Mouse (Mus musculus): ENCODE measurements around the gene Ppm1g. TPM values are rescaled to one million over a fixed set of nuclear protein-coding genes. Genes with fewer than 3 reads are reported as not detected.

Ppm1g gene
- polyA plus RNA-seq, 1 experiment from 2014 or later, result 56.9 TPM

GRCm38 (mm10) chr5:31200327-31200768 lies 20.1 kb downstream of the Ppm1g start:
- no peaks in the 10 kb centered on the region for H3K27me3 ChIP-seq (ENCODE audit: insufficient read depth, low read length)
- peaks cover 78% of the 10 kb centered on the region for H3K36me3 ChIP-seq (replicated peaks; ENCODE audit: insufficient read depth, low read length)
- 0 out of 2 replicates have a peak overlapping the region, but pooled peaks have one; percentile 76 for H3K27ac ChIP-seq (ENCODE audit: low read depth)
- peaks cover 3% of the 10 kb centered on the region; the same call in 1 of the 2 replicates for H3K9me3 ChIP-seq (ENCODE audit: low read length)
- peaks cover 19% of the 10 kb centered on the region for H3K4me1 ChIP-seq (ENCODE audit: insufficient read depth)
- ATAC-seq (no peak), DNase-seq (no peak)
- 87% methylated on average over 27 of the region's 27 CpGs for WGBS (ENCODE audit: insufficient replicate concordance)
- H3K9ac ChIP-seq (replicated peaks), result peak overlapping the region; percentile 89; the same call in 1 of the 2 replicates
- no peak for TF ChIP-seq EP300 (IDR thresholded peaks at IDR 0.05; ENCODE audit: low read depth)
- TF ChIP-seq CTCF (IDR thresholded peaks at IDR 0.05; ENCODE audit: low read depth), result no peak
- H3K4me2 ChIP-seq (ENCODE audit: low read depth, low read length), result peak overlapping the region; percentile 97; the same call in 1 of the 2 replicates
- H3K4me3 ChIP-seq (ENCODE audit: low read depth, low read length), result 0 out of 2 replicates have a peak overlapping the region, but pooled peaks have one; percentile 70

DNA sequence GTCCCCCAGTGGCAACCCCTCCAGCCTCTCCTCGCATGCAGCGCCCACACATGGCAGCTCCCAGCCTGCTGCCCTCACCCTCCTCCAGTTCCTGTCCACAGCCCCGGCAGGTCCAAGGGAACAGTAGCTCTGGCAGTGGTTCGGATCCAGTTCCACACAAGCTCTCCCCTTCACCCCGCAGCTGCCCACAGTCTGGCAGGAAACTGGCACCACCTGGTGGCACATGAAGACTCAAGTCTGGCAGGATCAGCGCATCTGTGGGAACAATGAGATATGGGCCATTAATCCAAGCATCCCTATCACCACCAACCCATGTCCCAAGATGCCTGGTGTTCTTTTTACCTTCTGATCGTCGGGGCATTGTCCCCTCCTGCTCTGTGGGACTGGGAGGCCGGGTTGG lies 20.6 kb downstream of the Ppm1g start:
- Histone ChIP-seq H3K4me3 (ENCODE audit: low read depth, low read length) (no peak overlapping the region), H3K9me3 (ENCODE audit: low read length) (peaks cover 3% of the 10 kb centered on the region; the same call in 1 of the 2 replicates), H3K4me1 (ENCODE audit: insufficient read depth) (peaks cover 21% of the 10 kb centered on the region), H3K4me2 (ENCODE audit: low read depth, low read length) (no peak overlapping the region), H3K27ac (ENCODE audit: low read depth) (no peak overlapping the region), H3K36me3 (replicated peaks; ENCODE audit: insufficient read depth, low read length) (peaks cover 78% of the 10 kb centered on the region), H3K27me3 (ENCODE audit: insufficient read depth, low read length) (no peaks in the 10 kb centered on the region), H3K9ac (replicated peaks) (no peak overlapping the region)
- ATAC-seq, result no peak
- 83% methylated on average over 9 of the region's 9 CpGs for WGBS (ENCODE audit: insufficient replicate concordance)
- DNase-seq, result peak; percentile 39
- no peak for TF ChIP-seq EP300 (IDR thresholded peaks at IDR 0.05; ENCODE audit: low read depth)
- peak; percentile 39 for TF ChIP-seq CTCF (IDR thresholded peaks at IDR 0.05; ENCODE audit: low read depth)

GRCm38 (mm10) chr5:31199321-31199892 lies 21.1 kb downstream of the Ppm1g start:
- peaks cover 26% of the 10 kb centered on the region for H3K4me1 ChIP-seq (ENCODE audit: insufficient read depth)
- ATAC-seq (no peak), DNase-seq (no peak)
- H3K9me3 ChIP-seq (ENCODE audit: low read length), result peaks cover 3% of the 10 kb centered on the region; the same call in 1 of the 2 replicates
- H3K36me3 ChIP-seq (replicated peaks; ENCODE audit: insufficient read depth, low read length), result peaks cover 78% of the 10 kb centered on the region
- H3K9ac ChIP-seq (replicated peaks), result no peak overlapping the region
- no peak overlapping the region for H3K4me2 ChIP-seq (ENCODE audit: low read depth, low read length)
- TF ChIP-seq CTCF (IDR thresholded peaks at IDR 0.05; ENCODE audit: low read depth), result no peak
- no peak for TF ChIP-seq EP300 (IDR thresholded peaks at IDR 0.05; ENCODE audit: low read depth)
- H3K27me3 ChIP-seq (ENCODE audit: insufficient read depth, low read length), result no peaks in the 10 kb centered on the region
- H3K27ac ChIP-seq (ENCODE audit: low read depth), result no peak overlapping the region
- H3K4me3 ChIP-seq (ENCODE audit: low read depth, low read length), result no peak overlapping the region
- WGBS (ENCODE audit: insufficient replicate concordance), result 93% methylated on average over 19 of the region's 19 CpGs

DNA sequence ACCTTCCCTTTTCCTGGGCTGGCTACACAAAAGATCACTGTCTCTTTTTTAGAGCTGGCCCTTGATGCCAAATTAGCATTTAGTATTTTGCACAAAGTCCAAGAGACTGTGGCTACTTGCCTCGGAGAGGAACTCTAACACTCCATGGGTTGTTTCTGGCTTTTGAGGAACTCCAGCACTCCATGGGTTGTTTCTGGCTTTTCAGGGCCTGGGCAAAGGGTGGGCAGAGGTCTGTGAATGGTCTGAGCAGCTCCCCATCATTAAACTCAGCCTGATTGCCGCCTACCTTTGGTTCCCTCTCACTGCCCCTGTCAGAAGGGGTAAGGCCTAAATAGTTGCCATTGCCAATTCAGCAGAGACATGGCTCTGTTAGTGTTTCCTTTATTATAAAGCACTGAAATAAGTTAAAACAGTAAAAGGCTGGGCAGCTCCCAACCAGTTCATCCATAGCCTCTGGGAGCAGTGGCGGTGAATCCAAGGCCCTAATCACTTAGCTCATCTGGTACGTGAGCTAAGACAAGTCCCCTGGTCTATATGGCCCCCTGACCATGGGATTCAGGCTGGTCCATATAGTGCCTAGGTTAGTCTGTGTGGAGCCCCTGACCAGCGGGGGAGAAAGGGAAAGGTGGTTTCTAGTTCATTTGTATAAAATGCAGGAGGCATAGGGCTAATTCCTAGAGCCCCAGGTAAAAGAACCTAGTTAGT lies 21.7 kb downstream of the Ppm1g start:
- Histone ChIP-seq H3K9me3 (ENCODE audit: low read length) (peaks cover 3% of the 10 kb centered on the region; the same call in 1 of the 2 replicates), H3K27me3 (ENCODE audit: insufficient read depth, low read length) (no peaks in the 10 kb centered on the region), H3K4me2 (ENCODE audit: low read depth, low read length) (no peak overlapping the region), H3K36me3 (replicated peaks; ENCODE audit: insufficient read depth, low read length) (peaks cover 72% of the 10 kb centered on the region), H3K9ac (replicated peaks) (no peak overlapping the region), H3K4me1 (ENCODE audit: insufficient read depth) (peaks cover 31% of the 10 kb centered on the region), H3K27ac (ENCODE audit: low read depth) (no peak overlapping the region), H3K4me3 (ENCODE audit: low read depth, low read length) (no peak overlapping the region)
- TF ChIP-seq EP300 (IDR thresholded peaks at IDR 0.05; ENCODE audit: low read depth) (no peak), CTCF (IDR thresholded peaks at IDR 0.05; ENCODE audit: low read depth) (no peak)
- 85% methylated on average over 5 of the region's 5 CpGs for WGBS (ENCODE audit: insufficient replicate concordance)
- ATAC-seq (no peak), DNase-seq (no peak)

GRCm38 (mm10) chr5:31198170-31198569 lies 22.3 kb downstream of the Ppm1g start:
- ATAC-seq, result no peak
- TF ChIP-seq CTCF (IDR thresholded peaks at IDR 0.05; ENCODE audit: low read depth) (no peak), EP300 (IDR thresholded peaks at IDR 0.05; ENCODE audit: low read depth) (no peak)
- Histone ChIP-seq H3K27ac (ENCODE audit: low read depth) (no peak overlapping the region), H3K4me3 (ENCODE audit: low read depth, low read length) (no peak overlapping the region), H3K9ac (replicated peaks) (no peak overlapping the region), H3K9me3 (ENCODE audit: low read length) (peaks cover 3% of the 10 kb centered on the region; the same call in 1 of the 2 replicates), H3K27me3 (ENCODE audit: insufficient read depth, low read length) (no peaks in the 10 kb centered on the region), H3K4me2 (ENCODE audit: low read depth, low read length) (no peak overlapping the region), H3K36me3 (replicated peaks; ENCODE audit: insufficient read depth, low read length) (peaks cover 66% of the 10 kb centered on the region), H3K4me1 (ENCODE audit: insufficient read depth) (peaks cover 31% of the 10 kb centered on the region)
- 76% methylated on average over 9 of the region's 9 CpGs for WGBS (ENCODE audit: insufficient replicate concordance)
- no peak for DNase-seq

GRCm38 (mm10) chr5:31197072-31197471 lies 23.4 kb downstream of the Ppm1g start:
- 90% methylated on average over 12 of the region's 12 CpGs for WGBS (ENCODE audit: insufficient replicate concordance)
- no peak overlapping the region for H3K27ac ChIP-seq (ENCODE audit: low read depth)

More at GRCm38 (mm10) chr5:31197072-31197471, 23.4 kb downstream of the Ppm1g start:
- no peak for TF ChIP-seq CTCF (IDR thresholded peaks at IDR 0.05; ENCODE audit: low read depth)
- TF ChIP-seq EP300 (IDR thresholded peaks at IDR 0.05; ENCODE audit: low read depth), result no peak
- peaks cover 25% of the 10 kb centered on the region for H3K4me1 ChIP-seq (ENCODE audit: insufficient read depth)
- no peak overlapping the region for H3K4me3 ChIP-seq (ENCODE audit: low read depth, low read length)
- ATAC-seq (no peak), DNase-seq (no peak)
- peaks cover 60% of the 10 kb centered on the region for H3K36me3 ChIP-seq (replicated peaks; ENCODE audit: insufficient read depth, low read length)
- no peaks in the 10 kb centered on the region for H3K27me3 ChIP-seq (ENCODE audit: insufficient read depth, low read length)
- H3K9me3 ChIP-seq (ENCODE audit: low read length), result peaks cover 3% of the 10 kb centered on the region; the same call in 1 of the 2 replicates
- H3K4me2 ChIP-seq (ENCODE audit: low read depth, low read length), result no peak overlapping the region
- no peak overlapping the region for H3K9ac ChIP-seq (replicated peaks)

Data from liver, postnatal 0 days (tissue).